Mouse (Mus musculus): Measurements from ENCODE around the gene Itsn1. TPM values are rescaled to one million over a fixed set of nuclear protein-coding genes. Genes with fewer than 3 reads are reported as not detected.

Itsn1 gene
- total RNA-seq, 2 experiments from 2014 or later, result 126 to 146 TPM

DNA sequence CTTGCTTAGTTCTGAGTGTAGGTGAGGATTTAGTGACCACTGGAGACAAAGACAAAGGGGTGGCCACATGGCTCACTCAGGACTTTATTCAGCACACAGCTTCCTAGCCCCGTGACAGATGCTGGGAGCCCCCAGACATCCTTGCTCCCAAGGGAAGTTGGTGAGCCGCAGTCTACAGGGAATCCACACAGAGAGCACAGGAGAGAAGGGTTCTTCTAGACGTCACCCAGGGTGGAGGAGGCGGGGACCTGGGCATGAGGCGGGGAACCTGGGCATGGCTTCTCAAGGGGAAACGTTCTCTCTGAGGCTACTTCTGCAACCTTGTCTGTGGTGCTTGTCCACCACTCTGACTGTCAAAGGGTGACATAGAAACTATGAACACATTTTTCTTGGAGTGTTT, 34.9 kb downstream of the Itsn1 start:
- DNase-seq (ENCODE audit: low spot score in 2 of 2), result no peak
- intact Hi-C loops (cut with DNase I), result no loop called here

DNA sequence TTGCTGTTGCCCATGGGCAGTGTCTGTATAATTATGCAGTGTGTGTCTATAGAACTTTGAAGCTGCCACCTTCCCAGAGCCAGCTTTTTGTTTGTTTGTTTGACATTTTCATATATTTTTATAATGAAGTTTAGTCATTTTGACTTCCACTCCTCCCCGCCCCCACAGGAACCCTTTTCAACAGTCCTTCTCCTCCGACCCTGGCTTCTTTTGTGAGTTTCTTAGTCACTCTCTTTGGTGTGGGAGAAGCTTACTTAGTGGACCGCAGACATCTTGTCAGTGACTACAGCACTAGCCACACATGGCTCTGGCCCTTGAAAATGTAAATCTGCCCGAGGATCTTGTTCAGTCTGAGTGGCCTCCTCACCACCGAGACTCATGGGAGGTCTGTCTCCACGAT, 35.3 kb downstream of the Itsn1 start:
- DNase-seq (ENCODE audit: low spot score in 2 of 2), result no peak
- intact Hi-C loops (cut with DNase I), result no loop called here

DNA sequence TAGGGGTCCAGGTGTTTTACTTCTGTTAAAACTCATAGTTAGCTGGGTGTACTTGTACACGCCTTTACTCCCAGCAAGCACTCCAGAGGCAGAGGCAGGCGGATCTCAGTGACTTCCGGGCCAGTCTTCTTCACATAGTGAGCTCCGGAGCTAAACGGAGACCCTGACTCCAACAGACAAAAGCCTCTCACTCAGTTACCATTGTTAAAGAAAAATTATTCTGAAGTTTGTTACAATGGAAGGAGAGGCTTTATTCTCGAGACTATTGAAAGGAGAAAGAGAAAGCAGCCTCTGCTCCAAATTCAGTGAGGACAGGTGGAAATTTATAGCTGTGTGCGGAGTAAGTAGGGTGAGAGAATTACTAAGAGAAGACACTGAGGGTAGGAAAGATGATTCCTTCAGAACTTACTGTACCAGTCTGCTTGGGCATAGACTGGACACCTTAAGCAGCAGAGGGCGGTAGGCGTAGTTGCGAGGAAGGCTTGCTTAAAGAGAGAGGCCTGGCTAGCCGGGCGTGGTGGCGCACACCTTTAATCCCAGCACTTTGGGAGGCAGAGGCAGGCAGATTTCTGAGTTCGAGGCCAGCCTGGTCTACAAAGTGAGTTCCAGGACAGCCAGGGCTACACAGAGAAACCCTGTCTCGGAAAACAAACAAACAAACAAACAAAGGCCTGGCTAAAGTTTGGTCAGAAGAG, 36.2 kb downstream of the Itsn1 start:
- intact Hi-C loops (cut with DNase I), result no loop called here
- no peak for DNase-seq (ENCODE audit: low spot score in 2 of 2)

DNA sequence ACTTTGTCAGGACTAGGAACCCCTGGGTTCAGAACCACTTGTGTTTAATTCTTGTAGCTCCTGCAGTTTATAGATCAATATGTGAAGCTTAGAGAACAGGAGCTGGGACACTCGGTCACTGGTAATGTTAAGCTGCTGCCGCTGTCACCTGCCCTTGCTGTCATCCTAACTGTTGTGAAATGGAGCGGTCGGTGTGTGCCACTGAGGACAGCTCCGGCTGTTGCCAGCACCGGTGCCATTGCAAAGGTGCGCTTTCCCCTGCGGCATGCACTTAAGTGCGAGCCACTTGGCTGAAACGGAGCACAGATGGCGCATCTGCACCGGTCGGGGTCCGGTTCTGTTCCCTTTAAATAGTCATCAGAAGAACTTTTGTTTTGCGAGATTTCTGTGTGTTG, 36.7 kb downstream of the Itsn1 start:
- intact Hi-C loops (cut with DNase I), result no loop called here
- no peak for DNase-seq (ENCODE audit: low spot score in 2 of 2)

DNA sequence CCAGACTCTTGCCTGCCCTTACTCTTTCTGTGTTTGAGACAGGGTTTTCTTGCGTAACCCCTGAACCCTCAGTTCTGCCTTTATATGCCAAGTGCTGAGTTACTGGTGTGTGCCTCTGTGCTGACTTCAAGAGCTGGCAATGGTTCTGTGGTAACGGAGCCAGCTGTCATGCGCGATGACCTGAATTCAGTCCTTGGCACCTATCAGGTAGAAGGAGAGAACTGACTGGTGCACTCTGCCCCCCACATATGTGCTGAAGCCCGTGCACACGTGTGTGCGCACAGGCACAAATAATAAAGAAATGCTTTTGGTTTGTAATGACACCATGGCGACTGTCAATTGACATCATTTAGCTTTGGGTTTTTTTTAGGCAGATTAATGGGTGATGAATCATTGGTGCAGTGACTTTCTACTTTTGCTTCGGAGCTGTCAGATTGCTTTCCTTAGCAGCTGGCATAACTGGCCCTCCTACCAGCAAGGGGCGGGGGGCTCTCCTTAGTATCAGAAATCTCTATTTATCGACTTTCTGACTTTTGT, 38.2 kb downstream of the Itsn1 start:
- no peak for DNase-seq (ENCODE audit: low spot score in 2 of 2)
- intact Hi-C loops (cut with DNase I), result no loop called here

DNA sequence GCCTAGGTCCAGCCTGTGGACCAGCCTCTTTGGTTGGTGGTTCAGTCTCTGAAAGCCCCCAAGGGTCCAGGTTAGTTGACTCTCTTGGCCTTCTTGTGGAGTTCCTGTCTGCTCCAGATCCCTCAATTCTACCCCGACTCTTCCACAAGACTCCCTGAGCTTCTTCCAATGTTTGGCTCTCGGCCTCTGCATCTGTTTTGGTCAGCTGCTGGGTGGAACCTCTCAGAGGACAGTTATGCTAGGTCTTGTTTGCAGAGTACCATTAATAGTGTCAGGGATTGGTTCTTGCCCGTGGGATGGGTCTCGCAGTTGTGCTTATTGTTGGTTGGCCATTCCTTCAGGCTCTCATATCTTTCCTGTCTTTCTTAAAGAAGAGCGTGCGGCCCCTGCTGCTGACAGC, 39.5 kb downstream of the Itsn1 start:
- intact Hi-C loops (cut with DNase I), result no loop called here

DNA sequence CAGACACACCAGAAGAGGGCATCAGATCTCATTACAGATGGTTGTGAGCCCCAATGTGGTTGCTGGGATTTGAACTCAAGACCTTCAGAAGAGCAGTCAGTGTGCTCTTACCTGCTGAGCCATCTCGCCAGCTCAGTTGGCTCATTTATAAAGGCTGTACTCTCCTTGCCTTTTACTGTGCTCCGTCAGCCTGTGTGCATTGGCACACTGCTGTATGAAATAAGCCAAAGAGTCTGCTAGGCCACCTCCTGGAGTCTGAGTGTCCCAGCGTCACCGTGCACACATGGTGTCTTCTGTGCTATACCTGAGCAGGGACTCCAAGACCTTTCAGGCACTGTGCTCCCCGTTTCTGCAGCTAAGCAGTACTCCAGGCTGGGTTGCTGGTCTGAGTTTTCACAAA, 40.8 kb downstream of the Itsn1 start:
- intact Hi-C loops (cut with DNase I), result no loop called here
- DNase-seq (ENCODE audit: low spot score in 2 of 2), result no peak

More for the DNA sequence above, 39.5 kb downstream of the Itsn1 start:
- DNase-seq (ENCODE audit: low spot score in 2 of 2), result no peak

DNA sequence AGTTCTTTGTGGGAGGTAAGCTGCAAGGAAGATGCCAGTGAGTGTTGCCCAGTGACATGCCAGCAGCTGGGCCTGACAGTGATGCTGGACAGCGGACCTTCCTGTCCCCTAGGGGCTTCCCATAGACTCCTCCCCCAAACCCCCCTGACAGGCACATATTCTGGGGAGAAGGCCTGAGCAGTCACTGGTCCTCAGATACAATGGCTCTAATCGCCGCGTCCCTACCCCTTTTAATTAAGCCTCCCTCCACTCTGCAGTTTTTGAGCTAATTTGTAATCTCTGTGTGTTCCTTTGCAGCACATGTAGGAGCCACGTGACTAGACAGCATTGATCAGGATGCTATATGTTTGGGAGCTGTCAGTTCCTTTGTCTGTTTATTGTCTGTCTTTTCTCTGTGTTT, 41.6 kb downstream of the Itsn1 start:
- intact Hi-C loops (cut with DNase I), result no loop called here
- DNase-seq (ENCODE audit: low spot score in 2 of 2), result no peak

DNA sequence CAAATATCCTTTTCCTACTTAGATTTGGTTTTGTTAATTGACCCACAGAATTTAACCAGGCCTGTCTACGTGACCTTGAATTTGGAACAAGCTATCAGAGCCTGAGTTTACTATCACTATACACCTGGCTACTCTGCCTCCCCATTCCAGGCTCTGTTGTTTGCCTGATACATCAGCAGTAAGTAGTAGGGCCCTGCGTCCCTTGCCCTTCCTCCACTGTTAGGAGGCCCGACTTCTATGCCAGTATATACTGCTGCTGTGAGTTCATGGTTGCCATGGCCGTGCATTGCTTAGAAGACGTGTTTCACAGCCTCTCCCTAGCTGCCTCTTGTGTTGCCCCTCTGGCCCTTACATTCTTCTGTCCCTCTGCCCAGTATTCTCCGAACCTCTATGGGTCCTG, 42.3 kb downstream of the Itsn1 start:
- no peak for DNase-seq (ENCODE audit: low spot score in 2 of 2)
- intact Hi-C loops (cut with DNase I), result no loop called here

DNA sequence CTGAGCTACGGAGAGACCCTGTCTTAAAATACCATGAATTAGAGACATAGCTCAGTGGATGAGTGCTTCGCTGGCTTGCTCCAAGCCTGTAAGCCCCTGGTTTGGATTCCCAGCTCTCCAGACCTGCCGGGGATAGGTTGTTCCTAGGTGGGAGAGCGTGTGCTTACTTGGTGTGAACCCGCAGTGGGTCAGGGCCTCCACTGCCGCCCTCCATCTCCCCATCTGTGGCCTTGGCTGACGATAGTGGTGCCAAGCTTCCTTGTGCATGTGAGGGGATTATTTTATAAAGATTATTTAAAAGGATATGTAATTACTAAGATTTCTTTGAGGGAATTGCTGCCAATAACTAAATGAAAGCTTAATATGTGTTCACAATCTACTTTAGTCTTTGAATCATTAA, 43.5 kb downstream of the Itsn1 start:
- intact Hi-C loops (cut with DNase I), result no loop called here

DNA sequence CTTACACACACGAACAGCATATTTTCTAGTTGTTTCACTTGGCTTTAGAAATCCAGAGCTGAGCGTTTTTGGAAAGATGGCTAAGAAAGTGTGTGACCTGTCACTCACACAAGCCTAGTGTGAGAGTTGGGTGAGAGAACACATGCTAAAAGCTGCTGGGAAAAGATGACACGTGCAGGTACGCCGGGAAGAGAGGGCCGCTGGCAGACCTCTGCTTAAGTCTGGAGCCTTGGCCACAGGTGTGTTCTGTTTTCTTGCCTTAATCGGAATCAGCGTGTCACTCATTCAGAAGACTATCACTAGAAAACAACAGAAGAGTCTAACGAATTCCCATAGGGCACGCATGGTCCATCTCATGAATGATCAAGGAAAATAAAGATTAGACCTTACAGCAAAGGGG, 50.5 kb downstream of the Itsn1 start:
- DNase-seq (ENCODE audit: low spot score in 2 of 2), result no peak
- intact Hi-C loops (cut with DNase I), result no loop called here

More for the DNA sequence above, 43.5 kb downstream of the Itsn1 start:
- DNase-seq (ENCODE audit: low spot score in 2 of 2), result no peak

DNA sequence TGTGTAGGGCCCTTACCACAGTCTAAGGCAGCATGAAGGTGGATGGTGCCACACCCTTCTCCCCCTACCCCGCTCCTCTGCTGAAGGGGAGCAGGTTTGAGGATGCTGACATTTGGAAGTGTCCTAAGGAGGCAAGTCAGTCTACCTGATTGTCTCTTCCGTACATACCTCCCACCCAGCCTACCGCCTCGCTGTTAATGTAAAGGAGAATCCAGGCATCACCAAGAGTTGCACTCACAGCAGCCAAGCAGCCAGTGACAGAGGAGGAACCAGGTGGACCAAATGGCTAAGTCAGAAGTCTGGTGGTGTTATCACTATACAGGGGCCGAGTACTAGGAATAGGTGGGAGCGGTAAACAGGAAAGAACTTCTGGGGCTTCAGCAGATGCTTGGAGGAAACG, 51.1 kb downstream of the Itsn1 start:
- no peak for DNase-seq (ENCODE audit: low spot score in 2 of 2)
- intact Hi-C loops (cut with DNase I), result no loop called here

DNA sequence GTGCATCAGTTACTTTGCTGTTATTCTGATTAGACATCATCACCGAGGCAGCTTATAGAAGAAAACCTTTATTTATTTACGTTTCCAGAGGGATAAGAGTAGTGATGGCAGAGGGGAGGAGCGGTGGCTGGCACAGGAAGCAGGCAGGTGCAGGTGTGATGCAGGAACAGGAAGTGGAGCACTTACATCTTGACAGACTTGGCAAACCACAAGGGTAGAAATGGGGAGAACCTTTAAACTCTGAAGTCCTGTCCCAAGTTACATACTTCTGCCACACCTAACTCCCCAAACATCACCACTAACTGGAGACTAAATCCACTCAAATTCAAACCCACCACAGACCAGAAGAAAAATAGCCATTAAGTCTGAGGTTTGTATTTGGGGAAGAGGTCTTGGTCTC, 51.7 kb downstream of the Itsn1 start:
- DNase-seq (ENCODE audit: low spot score in 2 of 2), result no peak
- intact Hi-C loops (cut with DNase I), result no loop called here

DNA sequence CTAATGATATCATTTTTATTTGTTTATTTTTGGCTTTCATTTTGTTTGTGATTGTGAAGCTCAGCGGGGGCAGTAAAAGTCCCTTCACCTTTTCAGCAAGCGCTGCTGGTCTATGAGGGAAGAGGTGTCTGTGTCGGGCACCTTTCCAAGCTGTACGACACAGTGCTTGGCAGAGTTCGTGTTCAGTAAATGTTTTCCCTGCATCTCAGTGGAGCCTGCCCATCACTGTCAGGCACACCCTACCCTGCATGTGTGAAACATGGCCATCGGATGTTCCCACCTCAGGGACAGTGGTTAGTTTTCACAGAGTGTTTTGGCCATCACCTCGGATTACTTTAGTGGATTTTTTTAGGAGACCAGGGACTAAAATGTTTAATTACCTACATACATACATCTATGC, 54.1 kb downstream of the Itsn1 start:
- intact Hi-C loops (cut with DNase I), result no loop called here
- no peak for DNase-seq (ENCODE audit: low spot score in 2 of 2)

DNA sequence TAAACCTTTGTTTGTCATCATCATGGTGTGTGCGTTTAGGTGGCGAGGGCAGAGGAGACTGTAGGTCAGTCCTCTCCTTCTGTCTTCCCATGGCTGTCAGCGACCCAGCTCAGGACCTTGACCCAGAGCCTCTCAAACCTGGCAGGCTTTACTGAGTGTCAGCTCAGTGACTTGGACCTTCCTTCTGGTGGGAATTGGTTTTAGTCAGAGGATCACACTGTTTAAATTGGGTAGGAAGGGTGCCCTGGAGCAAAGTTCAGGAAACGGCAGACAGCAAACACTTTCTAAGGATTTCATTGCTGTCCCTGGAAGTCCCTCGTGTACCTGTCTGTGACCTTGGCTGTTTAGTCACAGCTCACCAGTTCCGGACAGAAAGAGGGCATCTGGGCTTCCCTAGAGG, 55.2 kb downstream of the Itsn1 start:
- intact Hi-C loops (cut with DNase I), result no loop called here
- DNase-seq (ENCODE audit: low spot score in 2 of 2), result no peak

DNA sequence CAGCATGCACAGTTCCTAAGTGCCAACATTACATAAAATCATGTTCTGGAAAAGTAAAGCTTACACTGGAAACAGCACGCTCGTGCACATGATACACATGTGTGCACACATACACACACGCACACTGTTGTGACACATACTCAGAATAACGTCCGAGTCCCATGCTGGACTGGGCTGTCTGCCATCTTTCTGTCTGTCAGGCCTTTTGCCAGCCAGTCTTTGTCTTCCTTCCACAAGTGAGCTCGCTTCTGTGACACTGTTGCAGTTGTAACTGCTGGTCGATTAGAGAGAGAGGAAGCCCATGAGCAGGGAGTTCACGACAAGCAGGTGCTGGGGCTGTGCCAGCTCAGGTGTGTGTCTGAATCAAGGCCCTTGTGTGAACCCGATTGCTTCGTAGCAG, 57.3 kb downstream of the Itsn1 start:
- DNase-seq (ENCODE audit: low spot score in 2 of 2), result no peak
- intact Hi-C loops (cut with DNase I), result no loop called here

DNA sequence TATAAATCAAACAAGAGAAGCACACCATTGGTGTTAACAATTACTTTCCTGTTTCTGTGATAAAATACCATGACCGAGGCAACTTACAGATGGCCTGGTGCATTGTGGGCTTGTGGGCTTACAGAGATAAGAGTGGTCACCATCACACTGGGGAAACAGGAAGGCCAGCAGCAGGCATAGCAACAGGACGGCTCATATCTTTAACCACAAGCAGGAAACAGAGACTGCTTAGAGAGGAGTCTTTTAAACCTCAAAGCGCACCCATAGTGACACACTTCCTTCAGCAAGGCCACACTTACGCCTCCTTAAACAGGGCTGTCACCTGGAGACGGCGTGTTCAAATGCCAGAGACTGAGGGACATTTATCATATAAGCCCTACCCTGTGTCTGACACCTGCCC, 60.6 kb downstream of the Itsn1 start:
- DNase-seq (ENCODE audit: low spot score in 2 of 2), result no peak
- intact Hi-C loops (cut with DNase I), result no loop called here

DNA sequence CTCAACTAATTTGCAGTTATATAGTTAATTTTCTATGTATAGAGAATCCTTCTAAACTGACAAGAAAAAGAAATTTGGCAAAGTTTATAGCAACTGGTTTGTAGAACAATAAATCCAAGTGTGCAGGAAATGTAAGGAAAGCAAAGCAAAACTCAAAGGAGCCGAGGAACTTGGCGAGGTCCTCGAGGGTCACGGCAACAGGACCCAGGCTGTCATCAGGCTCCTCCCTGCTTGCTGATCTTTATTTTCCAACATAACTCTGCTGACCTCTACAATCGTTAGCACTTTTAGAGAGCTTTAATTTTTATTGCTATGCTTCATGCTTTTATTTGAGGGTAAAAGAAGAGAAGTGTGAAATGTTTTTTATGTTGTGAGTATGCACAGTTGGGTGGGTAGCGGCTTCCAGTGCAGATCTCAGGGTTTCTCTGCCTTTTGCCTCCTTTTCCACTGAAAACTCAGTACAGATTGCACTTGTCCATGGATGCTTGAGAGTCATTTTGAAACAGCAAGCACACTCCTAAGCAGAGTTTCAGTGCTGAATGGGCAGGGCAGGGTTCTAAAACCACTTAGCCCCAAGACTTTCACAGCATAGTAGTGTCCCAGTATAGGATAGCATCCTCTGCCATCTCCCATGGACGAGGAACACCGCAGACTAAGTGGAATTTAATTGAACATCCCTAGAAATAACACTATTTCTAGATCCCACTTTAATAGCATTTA, 63.6 kb downstream of the Itsn1 start:
- intact Hi-C loops (cut with DNase I), result no loop called here
- DNase-seq (ENCODE audit: low spot score in 2 of 2), result no peak

DNA sequence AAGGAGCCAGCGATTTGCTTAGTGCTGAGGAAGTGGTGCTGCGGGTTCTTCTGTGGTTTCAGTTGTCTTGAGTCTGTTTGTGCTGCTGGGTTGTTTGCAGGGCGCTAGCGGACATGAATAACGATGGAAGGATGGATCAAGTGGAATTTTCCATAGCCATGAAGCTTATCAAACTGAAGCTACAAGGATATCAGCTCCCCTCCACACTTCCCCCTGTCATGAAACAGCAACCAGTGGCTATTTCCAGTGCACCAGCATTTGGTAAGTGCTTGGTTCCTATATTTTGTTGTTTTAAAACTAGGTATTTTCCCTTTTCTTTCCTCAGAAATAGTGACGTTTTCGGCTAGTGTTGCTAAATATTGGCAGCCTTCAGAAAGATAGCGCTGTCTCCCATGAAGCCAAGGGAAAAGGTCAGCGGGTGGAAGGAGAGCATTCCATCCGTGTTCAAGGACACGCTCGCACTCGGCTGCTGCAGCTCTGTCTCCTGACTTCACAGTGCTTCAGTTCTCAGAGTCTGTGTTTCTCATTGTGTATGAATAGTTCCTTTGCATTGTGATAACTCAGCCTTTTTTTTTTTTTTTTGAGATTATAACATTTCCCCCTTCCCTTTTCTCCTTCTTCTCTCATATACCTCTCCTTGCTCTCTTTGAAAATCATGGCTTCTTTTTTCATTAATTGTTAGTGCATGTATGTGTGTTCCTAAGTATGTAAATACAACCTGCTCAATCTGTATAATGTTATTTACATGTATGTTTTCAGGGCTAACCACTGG, 64.6 kb downstream of the Itsn1 start:
- intact Hi-C loops (cut with DNase I), result no loop called here
- no peak for DNase-seq (ENCODE audit: low spot score in 2 of 2)

DNA sequence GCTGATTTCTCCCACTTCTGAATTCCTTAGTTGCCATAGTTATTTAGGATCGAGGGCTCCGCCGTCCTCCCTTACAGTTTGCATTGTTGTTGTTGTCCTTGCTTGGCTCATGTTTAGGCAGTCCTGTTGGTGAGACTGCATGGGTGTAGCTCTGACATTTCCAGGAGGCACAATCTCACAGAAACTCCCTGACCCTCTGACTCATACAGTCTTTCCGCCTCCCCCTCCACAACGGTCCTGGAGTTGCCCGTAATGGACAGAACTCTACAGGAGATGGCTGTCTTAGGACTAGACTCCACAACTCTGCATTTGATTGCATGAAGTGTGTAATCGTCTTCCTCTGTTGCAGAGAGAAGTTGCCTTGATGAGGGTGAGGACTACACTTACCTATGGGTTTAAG, 65.2 kb downstream of the Itsn1 start:
- intact Hi-C loops (cut with DNase I), result no loop called here
- DNase-seq (ENCODE audit: low spot score in 2 of 2), result no peak

DNA sequence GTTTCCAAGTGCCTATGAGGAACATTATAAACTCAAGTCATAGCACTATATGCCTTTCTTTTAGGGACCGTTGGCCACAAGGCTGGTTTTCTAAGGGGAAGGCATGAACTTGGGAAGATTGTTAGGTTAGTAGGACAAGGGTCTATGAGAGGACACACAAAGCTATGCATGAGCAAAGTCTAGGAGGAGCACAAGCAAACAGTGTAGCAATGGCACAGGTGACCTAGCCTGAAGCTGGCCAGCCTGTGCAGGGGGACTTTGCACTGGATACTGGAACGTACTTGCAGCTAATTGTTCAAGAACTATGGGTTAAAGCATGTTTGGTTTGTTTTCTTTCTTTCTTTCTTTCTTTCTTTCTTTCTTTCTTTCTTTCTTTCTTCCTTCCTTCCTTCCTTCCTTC, 66.0 kb downstream of the Itsn1 start:
- DNase-seq (ENCODE audit: low spot score in 2 of 2), result no peak
- intact Hi-C loops (cut with DNase I), result no loop called here

Data from left cerebral cortex, postnatal 36 days (tissue).